8 mouse cellular contexts compared by ENCODE assay signal in the genomic region with DNA sequence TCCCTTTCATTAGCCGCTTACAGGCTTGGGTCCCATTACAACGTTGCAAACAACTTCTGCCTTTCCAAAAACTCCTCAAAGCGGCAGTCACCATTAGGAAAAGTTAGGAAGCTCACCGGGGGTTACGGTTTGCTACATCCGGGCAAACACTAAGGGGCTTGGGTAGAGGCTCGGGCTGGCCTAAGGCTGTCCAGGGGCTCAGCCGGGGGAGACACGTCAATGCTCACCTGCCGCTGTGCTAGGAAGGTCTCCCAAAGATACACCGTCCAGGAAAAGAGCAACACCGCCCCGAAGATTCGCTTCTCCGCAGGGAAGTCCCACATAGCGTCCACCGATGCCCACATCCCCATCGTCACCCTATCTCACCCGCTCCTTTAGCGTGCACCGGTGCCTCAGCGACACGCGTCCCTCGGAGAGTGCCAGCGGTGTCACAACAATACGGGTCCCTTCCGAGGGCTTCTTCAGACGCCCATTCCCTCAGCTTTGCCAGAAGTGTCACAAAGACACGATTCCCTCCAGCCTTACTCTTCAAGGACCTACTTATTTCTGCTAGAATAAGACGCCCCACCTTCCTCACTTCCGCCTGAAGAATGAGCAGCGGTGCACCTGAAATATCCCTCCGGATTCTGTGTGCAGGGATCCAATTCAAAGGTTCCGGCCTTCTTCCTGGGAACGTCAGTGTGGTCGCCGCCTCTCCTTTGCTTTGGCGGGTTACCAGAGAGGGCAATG. TPM values are rescaled to one million over a fixed set of nuclear protein-coding genes. Genes with fewer than 3 reads are reported as not detected.
DNase-seq lines count a peak whose midpoint lies in the region; ATAC-seq and TF ChIP-seq lines count a peak whose summit lies in the region.

A gene (minus strand): TSS at position 592 of the 729 bp plus-strand sequence.

- peak; percentile 84 for ATAC-seq in G1E (ENCODE audit: extremely low read depth, insufficient number of reproducible peaks, low FRiP score, poor library complexity, severe bottlenecking)
- peak; percentile 98 for ATAC-seq in forebrain, postnatal 0 days
- ATAC-seq in lung, embryonic 15.5 days (ENCODE audit: borderline replicate concordance, extremely low read depth, low FRiP score, low TSS enrichment): peak; percentile 86

- peak within 1 kb of the TSS; percentile 75; the same call in 1 of the 2 replicates for H3K27ac ChIP-seq in forebrain, postnatal 0 days (ENCODE audit: low read depth, low read length)
- H3K27ac ChIP-seq in lung, embryonic 15.5 days: peak within 1 kb of the TSS; percentile 36; the same call in 1 of the 2 replicates

- WGBS in forebrain, postnatal 0 days: under 1% methylated on average over 39 of the region's 39 CpGs
- under 1% methylated on average over 39 of the region's 39 CpGs for WGBS in lung, embryonic 15.5 days

- no peak for TF ChIP-seq CTCF in G1E (IDR thresholded peaks at IDR 0.05; ENCODE audit: low read depth, low read length)
- TF ChIP-seq CTCF in forebrain, postnatal 0 days (IDR thresholded peaks at IDR 0.05; ENCODE audit: low read depth): no peak

- H3K27me3 ChIP-seq in G1E (ENCODE audit: insufficient read depth, low read length): no peaks in the 10 kb centered on the region
- H3K27me3 ChIP-seq in forebrain, postnatal 0 days (ENCODE audit: insufficient read depth, low read length): no peaks in the 10 kb centered on the region
- no peaks in the 10 kb centered on the region for H3K27me3 ChIP-seq in lung, embryonic 15.5 days

- no peaks in the 10 kb centered on the region for H3K9me3 ChIP-seq in G1E (replicated peaks)
- H3K9me3 ChIP-seq in forebrain, postnatal 0 days (ENCODE audit: low read length): no peaks in the 10 kb centered on the region
- H3K9me3 ChIP-seq in lung, embryonic 15.5 days: no peaks in the 10 kb centered on the region

- H3K4me3 ChIP-seq in G1E (ENCODE audit: low read depth, low read length): peak within 1 kb of the TSS; percentile 79
- H3K4me3 ChIP-seq in forebrain, postnatal 0 days (ENCODE audit: low read depth, low read length): peak within 1 kb of the TSS; percentile 84
- peak within 1 kb of the TSS; percentile 78 for H3K4me3 ChIP-seq in lung, embryonic 15.5 days

- peak within 1 kb of the TSS; percentile 55 for H3K4me2 ChIP-seq in forebrain, postnatal 0 days (ENCODE audit: low read depth)
- H3K4me2 ChIP-seq in lung, embryonic 15.5 days: peak within 1 kb of the TSS; percentile 65

- DNase-seq in G1E (ENCODE audit: low spot score): peak; percentile 59
- DNase-seq in cerebellum, adult 18-20 months: peak; percentile 76 to 89
- peak; percentile 96 for DNase-seq in forebrain, postnatal 0 days
- peak; percentile 91 for DNase-seq in heart, postnatal 4 days
- peak; percentile 79 to 86 for DNase-seq in layer of hippocampus, adult 8-10 months (ENCODE audit: low spot score in 2 of 2)
- DNase-seq in ovary, adult 18-20 months (ENCODE audit: low spot score): peak; percentile 55
- DNase-seq in thymus, postnatal 0 days (ENCODE audit: low spot score): peak; percentile 93

- H3K9ac ChIP-seq in forebrain, postnatal 0 days: peak within 1 kb of the TSS; percentile 63
- peak within 1 kb of the TSS; percentile 65 for H3K9ac ChIP-seq in lung, embryonic 15.5 days

- H3K36me3 ChIP-seq in G1E (replicated peaks): peaks cover 28% of the 10 kb centered on the region
- H3K36me3 ChIP-seq in forebrain, postnatal 0 days (ENCODE audit: insufficient read depth): peaks cover 21% of the 10 kb centered on the region
- H3K36me3 ChIP-seq in lung, embryonic 15.5 days: peaks cover 22% of the 10 kb centered on the region

- H3K4me1 ChIP-seq in G1E (ENCODE audit: insufficient read depth, low read depth, low read length): peaks cover 16% of the 10 kb centered on the region
- H3K4me1 ChIP-seq in forebrain, postnatal 0 days (ENCODE audit: insufficient read depth): peaks cover 10% of the 10 kb centered on the region
- peaks cover 4% of the 10 kb centered on the region for H3K4me1 ChIP-seq in lung, embryonic 15.5 days

RNA-seq across cellular contexts. Expression of the gene that starts here (rescaled TPM):
- total RNA-seq in G1E (2014; fragmentation: Nextera tagmentation) (71.8 and 83.9 TPM in 2 replicates), G1E (2017) (50.5 and 58.2 TPM in 2 replicates)
- 3.4 and 4.4 TPM in 2 replicates for polyA plus RNA-seq in G1E (2012)
- total RNA-seq in forebrain, postnatal 0 days (2014; rRNA removed): 14.2 and 20.5 TPM in 2 replicates
- 13.0 and 16.1 TPM in 2 replicates for polyA plus RNA-seq in forebrain, postnatal 0 days (2015; fragmentation: Nextera tagmentation; extraction: Ambion mirVana)
- 10 to 100 TPM; 19.8 to 20.8 TPM for total RNA-seq in heart, postnatal 4 days (2021)
- total RNA-seq in layer of hippocampus, adult 8-10 months (2022): 10 to 100 TPM; 23.9 to 28.4 (median 26.8) TPM
- 38.2 and 39.9 TPM in 2 replicates for polyA plus RNA-seq in lung, embryonic 15.5 days (2015; fragmentation: Nextera tagmentation; extraction: Ambion mirVana)
- polyA plus RNA-seq in thymus, postnatal 0 days (2015; fragmentation: Nextera tagmentation; extraction: Ambion mirVana): 49.0 and 50.2 TPM in 2 replicates

Comparison
In these comparisons a context has a peak if more than half of its experiments do, and no peak if none do; other contexts are left out.
1. Peak in every context shown above with its lines: DNase-seq, ATAC-seq, H3K4me3 ChIP-seq and H3K27ac ChIP-seq.